Mouse (Mus musculus): ENCODE measurements around the gene Chd3. TPM values are rescaled to one million over a fixed set of nuclear protein-coding genes. Genes with fewer than 3 reads are reported as not detected.

The Chd3 gene
- total and polyA plus RNA-seq, 3 experiments, result 31.9 to 92.0 (median 66.4) TPM

GRCm38 (mm10) chr11:69413221-69414181 lies 44.3 kb upstream of the Chd3 start, which contains the start of gene Kdm6b (continued):
- TF ChIP-seq KAT2A (IDR thresholded peaks at IDR 0.05; ENCODE audit: insufficient replicate concordance, low read length) (no peak), NELFE (IDR thresholded peaks at IDR 0.05; ENCODE audit: low read depth, low read length) (no peak), MAZ (IDR thresholded peaks at IDR 0.05; ENCODE audit: low read depth, low read length) (no peak), MEF2A (IDR thresholded peaks at IDR 0.05; ENCODE audit: borderline replicate concordance, low read depth, low read length) (peak; percentile 19; the same call in 1 of the 2 replicates), MAFK (IDR thresholded peaks at IDR 0.05; ENCODE audit: insufficient replicate concordance, low read length) (no peak), E2F4 (IDR thresholded peaks at IDR 0.05; ENCODE audit: insufficient replicate concordance, low read depth, low read length) (no peak), HCFC1 (IDR thresholded peaks at IDR 0.05; ENCODE audit: low read depth, low read length) (no peak), ZKSCAN1 (IDR thresholded peaks at IDR 0.05; ENCODE audit: borderline replicate concordance, low read depth, low read length) (no peak), NRF1 (IDR thresholded peaks at IDR 0.05; ENCODE audit: low read depth, low read length) (no peak), MYC (IDR thresholded peaks at IDR 0.05; ENCODE audit: low read depth, low read length) (peak; percentile 46; the same call in 1 of the 2 replicates), PAX5 (IDR thresholded peaks at IDR 0.05; ENCODE audit: low read length) (no peak), CTCF (conservative IDR thresholded peaks at IDR 0.05 in 1 of 2, IDR thresholded peaks at IDR 0.05 in 1 of 2; ENCODE audit: low read depth in 2 of 2, low read length in 2 of 2) (peak in 1 of 2 experiments; percentile 4; a peak in 1 of 4 replicates), GABPA (IDR thresholded peaks at IDR 0.05; ENCODE audit: insufficient replicate concordance, low read depth, low read length) (no peak), ZMIZ1 (IDR thresholded peaks at IDR 0.05; ENCODE audit: low read depth, low read length) (no peak; the same call in 1 of the 2 replicates), USF1 (IDR thresholded peaks at IDR 0.05; ENCODE audit: low read depth, low read length) (no peak), EP300 (IDR thresholded peaks at IDR 0.05; ENCODE audit: low read length) (no peak), POLR2A (IDR thresholded peaks at IDR 0.05; ENCODE audit: low read depth, low read length) (no peak), ZC3H11A (IDR thresholded peaks at IDR 0.05; ENCODE audit: low read depth, low read length) (no peak), IRF4 (IDR thresholded peaks at IDR 0.05; ENCODE audit: low read depth, low read length) (0 out of 2 replicates have a peak, but pooled peaks have one; percentile 20), USF2 (conservative IDR thresholded peaks at IDR 0.05; ENCODE audit: low read depth, low read length) (no peak)

GRCm38 (mm10) chr11:69412548-69412947 lies 43.3 kb upstream of the Chd3 start:
- H3K4me2 ChIP-seq (ENCODE audit: insufficient read depth, low read depth, poor library complexity, severe bottlenecking), result peak overlapping the region; percentile 80; the same call in 1 of the 2 replicates
- H3K36me3 ChIP-seq (replicated peaks in 1 of 2; ENCODE audit: control insufficient read depth in 1 of 2, insufficient read depth in 1 of 2, low read length in 1 of 2), result peaks cover 0 to 5% of the 10 kb centered on the region in 2 experiments
- H3K4me3 ChIP-seq (replicated peaks in 1 of 3; ENCODE audit: low read depth in 2 of 3, low read length in 2 of 3, poor library complexity in 1 of 3), result no peak overlapping the region
- in situ Hi-C loops (cut with MboI; ENCODE audit: low pct_ligation_motif_present, low pct_unique_long_range_greater_than_20kb, low sequenced_read_pairs) (no loop called here), dilution Hi-C loops (cut with MboI; ENCODE audit: extremely low pct_ligation_motif_present, extremely low pct_unique_long_range_greater_than_20kb, low sequenced_read_pairs) (no loop called here)
- no peak for DNase-seq (ENCODE audit: extremely low read depth)
- H3K9ac ChIP-seq (ENCODE audit: insufficient read depth, low read depth), result peak overlapping the region; percentile 90
- H3K9me3 ChIP-seq (replicated peaks; ENCODE audit: low read length), result no peaks in the 10 kb centered on the region
- TF ChIP-seq E2F4 (IDR thresholded peaks at IDR 0.05; ENCODE audit: insufficient replicate concordance, low read depth, low read length), result no peak
- no peak for TF ChIP-seq RCOR1 (conservative IDR thresholded peaks at IDR 0.05; ENCODE audit: low read depth, low read length)
- no peak for TF ChIP-seq SIN3A (IDR thresholded peaks at IDR 0.05; ENCODE audit: low read length)
- no peak for TF ChIP-seq POLR2A (IDR thresholded peaks at IDR 0.05; ENCODE audit: low read depth, low read length)
- TF ChIP-seq CHD1 (IDR thresholded peaks at IDR 0.05; ENCODE audit: low read depth, low read length), result no peak
- TF ChIP-seq JUN (IDR thresholded peaks at IDR 0.05; ENCODE audit: insufficient read depth, low read depth, low read length), result no peak
- no peak for TF ChIP-seq RAD21 (IDR thresholded peaks at IDR 0.05; ENCODE audit: low read depth, low read length)
- no peak for TF ChIP-seq ETS1 (conservative IDR thresholded peaks at IDR 0.05; ENCODE audit: low read depth, low read length)
- H3K79me2 ChIP-seq (replicated peaks; ENCODE audit: control insufficient read depth, extremely low read depth, insufficient read depth, poor library complexity, severe bottlenecking), result peaks cover 7% of the 10 kb centered on the region; the same call in 1 of the 2 replicates
- peak overlapping the region; percentile 92 for H3K27ac ChIP-seq (ENCODE audit: insufficient read depth, low read depth)
- H3K27me3 ChIP-seq (replicated peaks), result peaks cover 16% of the 10 kb centered on the region
- peaks cover 42 to 66% of the 10 kb centered on the region in 2 experiments for H3K4me1 ChIP-seq (ENCODE audit: control insufficient read depth in 1 of 2, insufficient read depth in 2 of 2)

All from CH12.LX (cell line).